Mouse (Mus musculus) ES-E14 (cell line): ENCODE data around the gene Epor. TPM values are rescaled to one million over a fixed set of nuclear protein-coding genes. Genes with fewer than 3 reads are reported as not detected.

Experiments used
- DNase-seq: peaks from one replicate; pipeline ENCODE4 v3.0.0-alpha.2; 2013; ENCODE audit warnings: low read depth, low spot score
- H3K27ac ChIP-seq: 2 replicates; pipeline ENCODE4 v1.5.1; 2012; ENCODE audit warnings: low read depth, mild to moderate bottlenecking, low read length, moderate library complexity, mixed read lengths; ENCODE audit not compliant: poor library complexity, insufficient read depth, severe bottlenecking
- H3K36me3 ChIP-seq: 2 replicates; pipeline ENCODE4 v1.6.1; 2012; ENCODE audit warnings: mild to moderate bottlenecking, low read length, moderate library complexity, mixed read lengths; ENCODE audit not compliant: control insufficient read depth, poor library complexity, insufficient read depth, severe bottlenecking
- H3K4me1 ChIP-seq, 2 experiments: fragments of 150-350 bp in 1 of 2; sonication (generic) in 1 of 2; 2 replicates each; pipeline ENCODE4 v1.6.1; 2012; ENCODE audit warnings: low read length in 2 of 2, mild to moderate bottlenecking in 1 of 2, mixed read lengths in 1 of 2; ENCODE audit not compliant: control insufficient read depth in 2 of 2, insufficient read depth in 2 of 2, poor library complexity in 1 of 2
- H3K4me3 ChIP-seq, 2 experiments: fragments of 150-350 bp in 1 of 2; sonication (generic) in 1 of 2; 2 replicates each; pipeline ENCODE4 v1.5.1; 2012; ENCODE audit warnings: low read length in 2 of 2, low read depth in 1 of 2, mild to moderate bottlenecking in 1 of 2, mixed read lengths in 1 of 2; ENCODE audit not compliant: insufficient read depth in 1 of 2, poor library complexity in 1 of 2, severe bottlenecking in 1 of 2
- H3K9ac ChIP-seq: 2 replicates; pipeline ENCODE4 v1.6.1; 2012; ENCODE audit warnings: low read depth, mild to moderate bottlenecking, low read length, mixed read lengths; ENCODE audit not compliant: poor library complexity, insufficient read depth, severe bottlenecking
- H3K9me3 ChIP-seq: fragments of 150-350 bp; sonication (generic); 2 replicates; pipeline ENCODE4 v1.6.1; 2012; ENCODE audit warnings: low read depth, mild to moderate bottlenecking, low read length; ENCODE audit not compliant: control insufficient read depth, insufficient read depth
- CHD2 ChIP-seq: IDR thresholded peaks from 2 replicates; pipeline ENCODE4 v1.6.1; 2014; ENCODE audit warnings: mild to moderate bottlenecking, low read depth, low read length, inconsistent platforms
- HCFC1 ChIP-seq: IDR thresholded peaks from 2 replicates; pipeline ENCODE4 v1.6.1; 2012; ENCODE audit warnings: low read length, inconsistent platforms, borderline replicate concordance; ENCODE audit not compliant: insufficient read depth
- MAFK ChIP-seq: IDR thresholded peaks from 2 replicates; pipeline ENCODE4 v1.6.1; 2014; ENCODE audit warnings: mild to moderate bottlenecking, low read depth, low read length, inconsistent platforms; ENCODE audit not compliant: insufficient read depth
- ZC3H11A ChIP-seq: IDR thresholded peaks from 2 replicates; pipeline ENCODE4 v1.6.1; 2012; ENCODE audit warnings: low read depth, mild to moderate bottlenecking, inconsistent platforms, low read length, borderline replicate concordance
- ZNF384 ChIP-seq: IDR thresholded peaks from 2 replicates; pipeline ENCODE4 v1.6.1; 2012; ENCODE audit warnings: low read depth, low read length, inconsistent platforms
- in situ Hi-C, 2 experiments: fragments of 600-800 bp; cut with MboI; formaldehyde crosslinking; loops; one replicate each; pipeline ENCODE4 v1.15.1; 2025; ENCODE audit warnings: low sequenced_read_pairs in 2 of 2, inconsistent platforms in 1 of 2; ENCODE audit not compliant: unreplicated experiment in 2 of 2
- total RNA-seq: library from RNA; depleted of rRNA; stranded (reverse); fragments of 300-350 nt; gene quantifications from 2 replicates; pipeline ENCODE4 v1.2.3, GENCODE M21; 2012

Gene Epor
- total RNA-seq, 1 experiment, result 1.7 TPM

DNA sequence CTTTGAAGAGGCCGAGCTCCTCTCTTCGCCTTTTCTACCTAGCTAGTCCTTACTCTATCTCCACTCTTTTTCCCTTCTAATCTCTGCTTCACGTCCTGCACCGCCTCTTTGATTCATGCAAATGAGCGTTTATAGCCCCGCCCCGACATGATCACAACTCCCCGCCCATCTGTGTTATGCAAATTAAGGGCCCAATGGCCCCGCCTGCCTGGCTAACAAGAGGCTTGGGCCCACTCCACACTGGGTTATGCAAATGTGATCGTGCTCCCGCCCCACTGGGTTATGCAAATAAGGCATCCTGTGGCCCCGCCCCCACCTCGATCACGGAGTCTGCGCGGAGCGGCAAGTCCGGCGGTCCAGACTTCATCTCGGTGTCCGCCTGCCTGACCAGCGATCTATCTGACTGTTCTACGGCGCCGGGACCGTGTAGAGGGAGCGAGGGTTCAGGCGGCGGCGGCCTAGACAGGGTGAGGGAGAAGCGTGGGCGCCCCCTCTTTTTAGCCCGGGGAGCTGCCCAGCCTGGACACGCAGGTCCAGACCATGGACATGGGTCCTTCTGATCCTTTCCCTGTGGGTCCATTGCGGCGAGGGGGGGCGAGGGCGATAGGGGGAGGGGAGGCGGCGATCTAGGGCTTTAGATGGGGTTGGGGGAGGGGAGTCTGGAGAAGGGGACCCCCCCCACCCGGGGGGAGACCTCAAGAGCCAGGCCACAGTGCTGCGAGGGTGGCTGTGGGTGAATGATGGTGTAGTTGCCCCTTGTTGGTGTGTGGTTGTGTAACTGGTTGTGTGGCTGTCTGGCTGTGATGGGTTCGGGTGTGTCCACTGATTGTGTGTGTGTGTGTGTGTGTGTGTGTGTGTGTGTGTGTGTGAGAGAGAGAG is 26.4 kb downstream of the Epor start, which contains the start of gene Plppr2:
Plppr2 (plus strand) TSS at position 342 of the 879 bp plus-strand sequence.
- Histone ChIP-seq H3K27ac (no peak within 1 kb of the TSS), H3K9ac (peak within 1 kb of the TSS; percentile 81), H3K4me1 (peaks cover 2 to 12% of the 10 kb centered on the region in 2 experiments; a peak in 2 of 4 replicates), H3K9me3 (no peaks in the 10 kb centered on the region), H3K4me3 (peak within 1 kb of the TSS; percentile 84 to 92), H3K36me3 (no peaks in the 10 kb centered on the region; the same call in 1 of the 2 replicates)
- in situ Hi-C loops, result no loop called here
- DNase-seq, result peak; percentile 97
- TF ChIP-seq MAFK, result no peak
- no peak for TF ChIP-seq HCFC1
- no peak for TF ChIP-seq ZNF384
- no peak for TF ChIP-seq ZC3H11A
- no peak for TF ChIP-seq CHD2

DNA sequence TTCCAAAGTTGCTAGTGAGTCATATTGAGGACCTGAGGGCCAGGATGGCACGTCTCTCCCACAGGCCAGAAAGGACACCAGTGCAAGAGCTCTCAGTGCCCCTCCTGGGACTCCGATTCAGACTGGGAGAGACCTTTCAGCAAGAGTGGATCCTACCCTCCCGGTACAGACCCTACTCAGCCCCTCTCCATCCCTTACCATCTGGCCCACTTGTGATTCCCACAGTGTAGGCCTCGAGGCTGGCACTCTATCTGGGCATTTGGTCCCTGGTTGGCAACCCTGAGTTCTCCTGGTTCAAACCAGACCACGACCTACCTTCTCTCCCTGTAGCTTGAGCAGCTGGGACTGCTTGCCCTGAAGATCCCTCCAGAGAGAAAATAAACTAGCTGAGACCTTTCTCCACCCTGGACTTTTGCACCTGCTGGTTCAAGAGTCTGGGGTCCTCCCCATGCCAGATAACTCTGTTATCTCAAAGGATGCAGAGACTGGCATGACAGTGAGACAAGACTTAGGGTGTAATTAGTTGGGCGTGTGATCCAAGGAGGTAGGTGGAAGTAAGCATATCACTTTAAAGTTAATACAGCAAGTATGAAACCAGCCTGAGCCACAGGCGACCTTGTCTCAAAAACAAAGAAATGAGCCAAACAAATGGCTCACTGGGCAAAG is 27.7 kb downstream of the Epor start:
- Histone ChIP-seq H3K27ac (no peak overlapping the region), H3K9me3 (no peaks in the 10 kb centered on the region), H3K4me3 (no peak overlapping the region), H3K9ac (no peak overlapping the region), H3K36me3 (no peaks in the 10 kb centered on the region; the same call in 1 of the 2 replicates), H3K4me1 (peaks cover 2 to 12% of the 10 kb centered on the region in 2 experiments; a peak in 2 of 4 replicates)
- DNase-seq, result no peak
- TF ChIP-seq HCFC1, result no peak
- in situ Hi-C loops, result no loop called here

DNA sequence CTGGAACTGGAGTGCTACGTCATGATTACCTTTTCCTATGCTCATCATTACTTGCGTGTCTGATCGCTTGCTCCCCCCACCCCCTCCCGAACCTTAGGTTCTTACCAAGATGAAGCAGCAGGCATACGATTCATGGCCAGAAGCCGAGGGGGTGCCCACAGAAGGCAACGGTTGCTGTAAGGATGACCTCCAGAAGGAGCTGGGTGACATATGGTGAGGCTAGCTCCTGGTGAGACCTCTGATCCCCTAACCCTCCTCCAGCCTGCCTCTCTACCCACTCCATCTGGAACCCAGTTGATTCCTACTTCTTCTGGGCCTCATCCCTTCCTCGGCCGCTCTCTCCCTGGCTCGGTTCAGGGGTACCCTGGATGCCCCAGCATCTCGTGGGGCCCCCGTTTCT is 29.3 kb downstream of the Epor start:
- H3K36me3 ChIP-seq, result no peaks in the 10 kb centered on the region; the same call in 1 of the 2 replicates
- no peaks in the 10 kb centered on the region for H3K9me3 ChIP-seq
- H3K4me3 ChIP-seq, result no peak overlapping the region
- no peak overlapping the region for H3K27ac ChIP-seq
- H3K4me1 ChIP-seq, result peaks cover 2 to 12% of the 10 kb centered on the region in 2 experiments; a peak in 2 of 4 replicates
- TF ChIP-seq ZNF384 (no peak), HCFC1 (no peak), ZC3H11A (no peak), CHD2 (no peak), MAFK (no peak)
- no peak overlapping the region for H3K9ac ChIP-seq
- in situ Hi-C loops, result no loop called here
- no peak for DNase-seq

DNA sequence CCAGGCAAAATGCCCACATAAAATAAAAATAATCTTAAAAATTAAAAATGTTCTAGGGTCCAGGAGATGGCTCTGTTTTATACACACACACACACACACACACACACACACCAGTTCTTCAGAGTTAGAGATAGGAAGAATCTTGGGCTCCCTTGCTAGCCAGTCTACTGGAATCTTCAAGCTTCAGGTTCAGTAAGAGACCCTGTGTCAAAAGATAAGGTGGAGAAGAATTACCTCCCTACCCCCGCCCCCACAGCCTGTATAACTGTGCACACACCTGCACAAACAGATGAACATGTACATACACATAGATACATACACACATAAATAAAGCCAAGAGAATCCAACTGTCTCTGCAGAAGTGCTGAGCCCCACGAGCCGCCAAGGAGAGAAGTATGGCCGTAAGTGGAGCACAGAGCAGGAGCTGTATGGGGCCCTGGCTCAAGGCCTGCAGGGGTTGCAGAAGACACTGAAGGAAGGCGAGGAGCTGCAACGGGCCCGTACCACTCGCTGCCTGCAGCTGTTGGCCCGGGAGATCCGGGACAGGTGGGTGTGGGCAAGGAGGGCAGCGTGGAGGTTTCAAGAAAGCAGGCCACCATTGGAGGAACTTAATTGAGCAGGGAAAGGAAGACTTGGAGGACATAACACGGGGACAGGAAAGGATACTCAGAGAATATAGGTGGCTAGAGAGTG is 30.7 kb downstream of the Epor start:
- DNase-seq, result no peak
- no peak overlapping the region for H3K27ac ChIP-seq
- no peaks in the 10 kb centered on the region for H3K9me3 ChIP-seq
- peak overlapping the region in 1 of 2 experiments; percentile 38; a peak in 1 of 4 replicates for H3K4me3 ChIP-seq
- H3K4me1 ChIP-seq, result peaks cover 2 to 12% of the 10 kb centered on the region in 2 experiments; a peak in 2 of 4 replicates
- no peaks in the 10 kb centered on the region; the same call in 1 of the 2 replicates for H3K36me3 ChIP-seq
- in situ Hi-C loops, result no loop called here
- no peak overlapping the region for H3K9ac ChIP-seq
- no peak for TF ChIP-seq CHD2
- no peak for TF ChIP-seq ZC3H11A
- no peak for TF ChIP-seq ZNF384
- no peak for TF ChIP-seq HCFC1
- no peak for TF ChIP-seq MAFK
